Mouse (Mus musculus): ENCODE results near the gene Zdhhc12.
A peak's percentile ranks its signal among the peaks of the same experiment; 100 is the strongest.

- TF ChIP-seq CTCF (IDR thresholded peaks at IDR 0.05; ENCODE audit: borderline replicate concordance, control insufficient read depth, extremely low read depth, insufficient read depth, low read length, poor library complexity) (peak; percentile 100), POLR2A (IDR thresholded peaks at IDR 0.05; ENCODE audit: control insufficient read depth, extremely low read depth, insufficient read depth, low read length, poor library complexity) (peak; percentile 35; the same call in 1 of the 2 replicates)
Observed at GRCm38 (mm10) chr2:30077502-30078348, 15.7 kb downstream of the Zdhhc12 start, which contains the start of gene Pkn3.

All from thymus, adult 2 months (tissue).